Mouse (Mus musculus) MEL (cell line): ENCODE results near the gene Glce. TPM values are rescaled to one million over a fixed set of nuclear protein-coding genes. Genes with fewer than 3 reads are reported as not detected.

Source experiments
- DNase-seq: peaks from one replicate; pipeline ENCODE4 v3.0.0; 2011; ENCODE audit warnings: low read depth, low spot score
- H3K27ac ChIP-seq: 2 replicates; pipeline ENCODE4 v1.5.1; 2012; ENCODE audit warnings: low read depth, mild to moderate bottlenecking, control low read depth, low read length, moderate library complexity; ENCODE audit not compliant: control insufficient read depth
- H3K27me3 ChIP-seq, 2 experiments: fragments of 150-350 bp in 1 of 2; sonication (generic) in 1 of 2; 2 replicates each; pipeline ENCODE4 v1.6.1; 2012; ENCODE audit warnings: low read length in 2 of 2, mild to moderate bottlenecking in 2 of 2, improper control_type of control experiment in 1 of 2, moderate library complexity in 1 of 2; ENCODE audit not compliant: insufficient read depth in 2 of 2, control insufficient read depth in 1 of 2
- H3K36me3 ChIP-seq, 2 experiments: 2 replicates each; pipeline ENCODE4 v1.6.1; 2012 to 2014; ENCODE audit warnings: low read length in 2 of 2, improper control_type of control experiment in 1 of 2, inconsistent platforms in 1 of 2, mild to moderate bottlenecking in 1 of 2; ENCODE audit not compliant: insufficient read depth in 2 of 2, control insufficient read depth in 1 of 2
- H3K4me1 ChIP-seq, 2 experiments: fragments of 150-350 bp in 1 of 2; sonication (generic) in 1 of 2; 2 replicates each; pipeline ENCODE4 v1.6.1; 2012; ENCODE audit warnings: low read length in 2 of 2, improper control_type of control experiment in 1 of 2, mild to moderate bottlenecking in 1 of 2; ENCODE audit not compliant: insufficient read depth in 2 of 2, control insufficient read depth in 1 of 2
- H3K4me3 ChIP-seq, 2 experiments: fragments of 150-350 bp in 1 of 2; sonication (generic) in 1 of 2; 2 replicates each; pipeline ENCODE4 v1.5.1; 2012; ENCODE audit warnings: low read depth in 2 of 2, low read length in 2 of 2, mild to moderate bottlenecking in 2 of 2, moderate library complexity in 2 of 2, control low read depth in 1 of 2, improper control_type of control experiment in 1 of 2; ENCODE audit not compliant: control insufficient read depth in 1 of 2, insufficient read depth in 1 of 2
- H3K79me2 ChIP-seq: 2 replicates; pipeline ENCODE4 v1.6.1; 2012; ENCODE audit warnings: mild to moderate bottlenecking, low read length, moderate library complexity; ENCODE audit not compliant: control insufficient read depth, poor library complexity, insufficient read depth
- H3K9ac ChIP-seq: 2 replicates; pipeline ENCODE4 v1.6.1; 2012; ENCODE audit warnings: low read depth, mild to moderate bottlenecking, control low read depth, low read length, moderate library complexity; ENCODE audit not compliant: control insufficient read depth, poor library complexity, severe bottlenecking
- H3K9me3 ChIP-seq: fragments of 150-350 bp; sonication (generic); replicated peaks from 2 replicates; pipeline ENCODE4 v1.6.1; 2012; ENCODE audit warnings: mild to moderate bottlenecking, low read length, improper control_type of control experiment, moderate library complexity; ENCODE audit not compliant: insufficient read depth
- BHLHE40 ChIP-seq: IDR thresholded peaks from 2 replicates; pipeline ENCODE4 v1.6.1; 2012; ENCODE audit warnings: low read depth, mild to moderate bottlenecking, inconsistent platforms, low read length, improper control_type of control experiment, borderline replicate concordance
- CTCF ChIP-seq, 3 experiments: IDR thresholded peaks in 2 of 3; conservative IDR thresholded peaks in 1 of 3; 2 replicates each; pipeline ENCODE4 v1.5.1; 2011 to 2012; ENCODE audit warnings: low read length in 3 of 3, low read depth in 2 of 3, mild to moderate bottlenecking in 2 of 3, improper control_type of control experiment in 1 of 3, inconsistent platforms in 1 of 3, mixed read lengths in 1 of 3, moderate library complexity in 1 of 3; ENCODE audit not compliant: control insufficient read depth in 1 of 3, insufficient read depth in 1 of 3, poor library complexity in 1 of 3, severe bottlenecking in 1 of 3
- E2F4 ChIP-seq: IDR thresholded peaks from 2 replicates; pipeline ENCODE4 v1.6.1; 2011; ENCODE audit warnings: low read depth, low read length, improper control_type of control experiment, borderline replicate concordance
- EP300 ChIP-seq, 2 experiments: IDR thresholded peaks; 2 replicates each; pipeline ENCODE4 v1.6.1; 2011; ENCODE audit warnings: improper control_type of control experiment in 2 of 2, low read length in 2 of 2, low read depth in 1 of 2, mild to moderate bottlenecking in 1 of 2
- HCFC1 ChIP-seq: IDR thresholded peaks from 2 replicates; pipeline ENCODE4 v1.6.1; 2012; ENCODE audit warnings: low read depth, mild to moderate bottlenecking, inconsistent platforms, low read length, improper control_type of control experiment, moderate library complexity
- JUND ChIP-seq: IDR thresholded peaks from 2 replicates; pipeline ENCODE4 v1.6.1; 2011; ENCODE audit warnings: low read depth, mild to moderate bottlenecking, improper control_type of control experiment, low read length
- MAFK ChIP-seq: IDR thresholded peaks from 2 replicates; pipeline ENCODE4 v1.6.1; 2011; ENCODE audit warnings: low read depth, mild to moderate bottlenecking, low read length, improper control_type of control experiment, borderline replicate concordance
- MAZ ChIP-seq: IDR thresholded peaks from 2 replicates; pipeline ENCODE4 v1.6.1; 2012; ENCODE audit warnings: low read depth, mild to moderate bottlenecking, inconsistent platforms, low read length, improper control_type of control experiment
- MXI1 ChIP-seq: IDR thresholded peaks from 2 replicates; pipeline ENCODE4 v1.6.1; 2011; ENCODE audit warnings: mild to moderate bottlenecking, low read depth, low read length, improper control_type of control experiment
- MYB ChIP-seq: IDR thresholded peaks from 2 replicates; pipeline ENCODE4 v1.6.1; 2011; ENCODE audit warnings: mild to moderate bottlenecking, low read depth, low read length, improper control_type of control experiment
- MYC ChIP-seq: IDR thresholded peaks from 2 replicates; pipeline ENCODE4 v1.6.1; 2011; ENCODE audit warnings: low read depth, mild to moderate bottlenecking, low read length, improper control_type of control experiment, moderate library complexity
- POLR2AphosphoS2 ChIP-seq: IDR thresholded peaks from 2 replicates; pipeline ENCODE4 v1.6.1; 2011; ENCODE audit warnings: low read length, improper control_type of control experiment
- POLR2AphosphoS5 ChIP-seq: IDR thresholded peaks from 2 replicates; pipeline ENCODE4 v1.6.1; 2012; ENCODE audit warnings: low read depth, borderline replicate concordance, mild to moderate bottlenecking, inconsistent platforms, low read length, moderate library complexity, mixed read lengths
- SIN3A ChIP-seq: IDR thresholded peaks from 2 replicates; pipeline ENCODE4 v1.6.1; 2012; ENCODE audit warnings: low read length, improper control_type of control experiment, inconsistent platforms
- TCF12 ChIP-seq: IDR thresholded peaks from 2 replicates; pipeline ENCODE4 v1.6.1; 2014; ENCODE audit warnings: low read depth, mild to moderate bottlenecking, inconsistent platforms, low read length, improper control_type of control experiment, moderate library complexity
- UBTF ChIP-seq: IDR thresholded peaks from 2 replicates; pipeline ENCODE4 v1.6.1; 2012; ENCODE audit warnings: low read depth, mild to moderate bottlenecking, inconsistent platforms, low read length, improper control_type of control experiment, moderate library complexity, borderline replicate concordance; ENCODE audit not compliant: insufficient read depth
- USF1 ChIP-seq: IDR thresholded peaks from 2 replicates; pipeline ENCODE4 v1.6.1; 2014; ENCODE audit warnings: low read depth, mild to moderate bottlenecking, inconsistent platforms, low read length, improper control_type of control experiment, moderate library complexity
- ZC3H11A ChIP-seq: IDR thresholded peaks from 2 replicates; pipeline ENCODE4 v1.6.1; 2012; ENCODE audit warnings: low read depth, mild to moderate bottlenecking, inconsistent platforms, low read length, improper control_type of control experiment
- polyA plus RNA-seq, 2 experiments: library from polyadenylated mRNA; stranded (reverse) in 1 of 2; unstranded in 1 of 2; fragments of >175 nt in 1 of 2; fragments of >200 nt in 1 of 2; gene quantifications; 2 replicates each; pipeline versions ENCODE4 v1.2.1 to v1.2.4; 2012; ENCODE audit warnings: low replicate concordance in 2 of 2, low read depth in 1 of 2; ENCODE audit not compliant: insufficient read length in 2 of 2, insufficient read depth in 1 of 2, missing spikeins in 1 of 2
- total RNA-seq: library from RNA; depleted of rRNA; stranded (reverse); fragments of 300-350 nt; gene quantifications from 2 replicates; pipeline ENCODE4 v1.2.3, GENCODE M21; 2012

Glce gene
- total and polyA plus RNA-seq, 3 experiments: 9.2 to 12.2 TPM; not detected in 1

- Histone ChIP-seq H3K27me3 (peaks cover 0 to 5% of the 10 kb centered on the region in 2 experiments; a peak in 1 of 4 replicates), H3K4me1 (no peaks in the 10 kb centered on the region; a peak in 1 of 4 replicates), H3K79me2 (no peaks in the 10 kb centered on the region), H3K4me3 (no peak overlapping the region), H3K9ac (no peak overlapping the region), H3K36me3 (no peaks in the 10 kb centered on the region), H3K27ac (no peak overlapping the region), H3K9me3 (no peaks in the 10 kb centered on the region)
- TF ChIP-seq USF1: no peak
- no peak for TF ChIP-seq HCFC1
- no peak for TF ChIP-seq ZC3H11A
- TF ChIP-seq MYB: no peak
- no peak for TF ChIP-seq E2F4
- no peak for TF ChIP-seq BHLHE40
- no peak for TF ChIP-seq POLR2AphosphoS5
- TF ChIP-seq CTCF (IDR thresholded peaks at IDR 0.05 in 2 of 3, conservative IDR thresholded peaks at IDR 0.05 in 1 of 3; ENCODE audit: control insufficient read depth in 1 of 3, insufficient read depth in 1 of 3, low read depth in 2 of 3, low read length in 3 of 3, poor library complexity in 1 of 3, severe bottlenecking in 1 of 3): no peak
- no peak for DNase-seq
Measured at GRCm38 (mm10) chr9:62152506-62152905, 30.1 kb upstream of the Glce start.

- Histone ChIP-seq H3K4me1 (no peaks in the 10 kb centered on the region), H3K36me3 (no peaks in the 10 kb centered on the region), H3K27ac (no peak overlapping the region), H3K9ac (no peak overlapping the region), H3K79me2 (no peaks in the 10 kb centered on the region), H3K9me3 (no peaks in the 10 kb centered on the region), H3K4me3 (no peak overlapping the region), H3K27me3 (peaks cover 4 to 7% of the 10 kb centered on the region in 2 experiments)
- no peak for DNase-seq
- TF ChIP-seq UBTF (no peak), JUND (no peak), EP300 (IDR thresholded peaks at IDR 0.05; ENCODE audit: low read depth in 1 of 2, low read length in 2 of 2) (no peak), MXI1 (no peak), TCF12 (no peak), MAZ (no peak), SIN3A (no peak), POLR2AphosphoS2 (no peak), MAFK (no peak), CTCF (IDR thresholded peaks at IDR 0.05 in 2 of 3, conservative IDR thresholded peaks at IDR 0.05 in 1 of 3; ENCODE audit: control insufficient read depth in 1 of 3, insufficient read depth in 1 of 3, low read depth in 2 of 3, low read length in 3 of 3, poor library complexity in 1 of 3, severe bottlenecking in 1 of 3) (no peak), MYC (no peak), USF1 (no peak)
Measured at GRCm38 (mm10) chr9:62145198-62145597, 22.7 kb upstream of the Glce start.
